35 mouse cellular contexts compared by ENCODE assay signal in genomic region chr3:116542532-116542931, GRCm38 (mm10). TPM values are rescaled to one million over a fixed set of nuclear protein-coding genes. Genes with fewer than 3 reads are reported as not detected.
DNase-seq lines count a peak whose midpoint lies in the region; ATAC-seq lines count a peak whose summit lies in the region.
"Had no signal": no experiment of that assay in that cellular context is flagged by ENCODE, and none has a peak within 500 bp of the region (broad histone marks: within the 10 kb centered on the region; RNA-seq: fewer than 3 reads in every experiment).

No protein-coding gene starts in this region.

- peaks cover 13% of the 10 kb centered on the region for H3K27me3 ChIP-seq in heart, embryonic 12.5 days (replicated peaks)
- H3K27me3 ChIP-seq in heart, embryonic 16.5 days (ENCODE audit: control insufficient read depth, insufficient read depth, low read length): no peaks in the 10 kb centered on the region
- no peaks in the 10 kb centered on the region for H3K27me3 ChIP-seq in lung, embryonic 16.5 days (ENCODE audit: control insufficient read depth, insufficient read depth, low read depth, low read length)
- H3K27me3 ChIP-seq: embryonic facial prominence, embryonic 15.5 days; forebrain, embryonic 13.5 days; intestine, embryonic 15.5 days; neural tube, embryonic 12.5 days had no signal

- no peak for ATAC-seq in heart, embryonic 12.5 days (ENCODE audit: insufficient number of reproducible peaks, low FRiP score)
- no peak for ATAC-seq in heart, embryonic 16.5 days (replicated peaks; ENCODE audit: extremely low read depth, insufficient read depth, low FRiP score)
- peak; percentile 34; the same call in 1 of the 2 replicates for ATAC-seq in lung, embryonic 16.5 days (ENCODE audit: low read depth)
- ATAC-seq in megakaryocyte progenitor cell, adult 5-6 weeks (replicated peaks; ENCODE audit: poor library complexity): peak; percentile 91
- ATAC-seq: forebrain, embryonic 13.5 days; hindbrain, postnatal 0 days; intestine, embryonic 15.5 days; midbrain, embryonic 16.5 days had no signal

- intact Hi-C loops in heart, postnatal 14 days (cut with DNase I): no loop called here

- no peak overlapping the region for H3K9ac ChIP-seq in heart, embryonic 12.5 days
- H3K9ac ChIP-seq in heart, embryonic 16.5 days (ENCODE audit: low read length): no peak overlapping the region
- no peak overlapping the region for H3K9ac ChIP-seq in lung, embryonic 16.5 days (ENCODE audit: low read length)
- H3K9ac ChIP-seq: embryonic facial prominence, embryonic 15.5 days; forebrain, embryonic 13.5 days; intestine, embryonic 15.5 days; neural tube, embryonic 12.5 days had no signal

- WGBS in heart, embryonic 12.5 days: 56% methylated on average over 3 of the region's 3 CpGs
- 59% methylated on average over 3 of the region's 3 CpGs for WGBS in heart, embryonic 16.5 days
- 56% methylated on average over 3 of the region's 3 CpGs for whole genome bisulfite sequencing in lung, embryonic 16.5 days

- H3K9me3 ChIP-seq in heart, embryonic 12.5 days (replicated peaks): no peaks in the 10 kb centered on the region
- H3K9me3 ChIP-seq in heart, embryonic 16.5 days (replicated peaks; ENCODE audit: control insufficient read depth, low read length): no peaks in the 10 kb centered on the region
- no peaks in the 10 kb centered on the region for H3K9me3 ChIP-seq in lung, embryonic 16.5 days (ENCODE audit: control insufficient read depth, low read length)
- H3K9me3 ChIP-seq: embryonic facial prominence, embryonic 10.5 days; embryonic facial prominence, embryonic 15.5 days; forebrain, embryonic 13.5 days; hindbrain, embryonic 10.5 days; intestine, embryonic 15.5 days; neural tube, embryonic 12.5 days had no signal

- no peak overlapping the region for H3K4me3 ChIP-seq in heart, embryonic 12.5 days
- H3K4me3 ChIP-seq in heart, embryonic 16.5 days (ENCODE audit: low read length): no peak overlapping the region
- H3K4me3 ChIP-seq in lung, embryonic 16.5 days (ENCODE audit: low read length): no peak overlapping the region
- H3K4me3 ChIP-seq: embryonic facial prominence, embryonic 10.5 days; embryonic facial prominence, embryonic 15.5 days; forebrain, embryonic 13.5 days; heart, adult 2 months; hindbrain, embryonic 10.5 days; intestine, embryonic 15.5 days; myocyte; neural tube, embryonic 12.5 days had no signal

- peaks cover 9% of the 10 kb centered on the region for H3K4me1 ChIP-seq in heart, embryonic 12.5 days (replicated peaks)
- H3K4me1 ChIP-seq in heart, embryonic 16.5 days (ENCODE audit: control insufficient read depth, insufficient read depth, low read length): peaks cover 7% of the 10 kb centered on the region; the same call in 1 of the 2 replicates
- no peaks in the 10 kb centered on the region for H3K4me1 ChIP-seq in lung, embryonic 16.5 days (replicated peaks; ENCODE audit: control insufficient read depth, insufficient read depth, low read length)
- H3K4me1 ChIP-seq: embryonic facial prominence, embryonic 10.5 days; embryonic facial prominence, embryonic 15.5 days; forebrain, embryonic 13.5 days; hindbrain, embryonic 10.5 days; intestine, embryonic 15.5 days had no signal

- H3K36me3 ChIP-seq in heart, embryonic 12.5 days: peaks cover 70% of the 10 kb centered on the region
- peaks cover 32% of the 10 kb centered on the region for H3K36me3 ChIP-seq in heart, embryonic 16.5 days (ENCODE audit: control insufficient read depth, insufficient read depth)
- H3K36me3 ChIP-seq in lung, embryonic 16.5 days (ENCODE audit: control insufficient read depth, insufficient read depth, low read length): peaks cover 17% of the 10 kb centered on the region

- H3K4me2 ChIP-seq in heart, embryonic 12.5 days: no peak overlapping the region
- no peak overlapping the region for H3K4me2 ChIP-seq in heart, embryonic 16.5 days (ENCODE audit: low read depth, low read length)
- H3K4me2 ChIP-seq in lung, embryonic 16.5 days (ENCODE audit: low read depth, low read length): no peak overlapping the region
- H3K4me2 ChIP-seq: embryonic facial prominence, embryonic 15.5 days; forebrain, embryonic 13.5 days; intestine, embryonic 15.5 days; midbrain, embryonic 11.5 days; neural tube, embryonic 12.5 days had no signal

- DNase-seq in heart, adult 11 months: peak; percentile 87
- no peak for DNase-seq in heart, postnatal 14 days
- no peak for DNase-seq in lung, postnatal 25 days (ENCODE audit: low spot score)
- no peak for DNase-seq in thymus, postnatal 25 days
- DNase-seq: adrenal gland, adult 2 months; adrenal gland, postnatal 36 days; cerebellum, adult 2 months; cerebellum, postnatal 14 days; gastrocnemius, postnatal 25 days; kidney, adult 2 months; kidney, postnatal 4 days; layer of hippocampus, postnatal 36 days; left cerebral cortex, postnatal 4 days; liver; lung, adult 18-20 months; lung, postnatal 10 days; right cerebral cortex, postnatal 4 days; thymus, adult 18-20 months; thymus, postnatal 36 days had no signal

- H3K27ac ChIP-seq in heart, embryonic 12.5 days (ENCODE audit: poor library complexity, severe bottlenecking): no peak overlapping the region
- peak overlapping the region; percentile 23; the same call in 1 of the 2 replicates for H3K27ac ChIP-seq in heart, embryonic 16.5 days (ENCODE audit: low read length)
- H3K27ac ChIP-seq in lung, embryonic 16.5 days (ENCODE audit: low read length): no peak overlapping the region
- H3K27ac ChIP-seq: embryonic facial prominence, embryonic 10.5 days; embryonic facial prominence, embryonic 15.5 days; forebrain, embryonic 13.5 days; heart, adult 2 months; hindbrain, embryonic 10.5 days; hindbrain, postnatal 0 days; intestine, embryonic 15.5 days; neural tube, embryonic 12.5 days; stomach, postnatal 0 days had no signal

RNA-seq across cellular contexts. Expression of gene Lrrc39, which starts 20.2 kb away (rescaled TPM):
- 32.8 and 35.7 TPM in 2 replicates for polyA plus RNA-seq in heart, embryonic 12.5 days (2016; fragmentation: Nextera tagmentation; extraction: Ambion mirVana)
- 33.0 and 37.1 TPM in 2 replicates for polyA plus RNA-seq in heart, embryonic 16.5 days (2015; fragmentation: Nextera tagmentation; extraction: Ambion mirVana)
- 10 to 100 TPM; 72.4 to 73.3 TPM for total RNA-seq in heart, postnatal 14 days (2021)
- polyA plus RNA-seq in lung, embryonic 16.5 days (2015; fragmentation: Nextera tagmentation; extraction: Ambion mirVana): 0.67 and 0.93 TPM in 2 replicates
- total RNA-seq in megakaryocyte progenitor cell, adult 5-6 weeks (2015): 0.05 and 0.52 TPM in 2 replicates
- total RNA-seq in megakaryocyte progenitor cell, adult 5-6 weeks (2017): 0.37 and 0.84 TPM in 2 replicates
- total RNA-seq: layer of hippocampus, postnatal 36 days; left cerebral cortex, postnatal 4 days had no signal

RNA-seq across cellular contexts. Expression of gene Dbt, which starts 29.7 kb away (rescaled TPM):
- polyA plus RNA-seq in heart, embryonic 12.5 days (2016; fragmentation: Nextera tagmentation; extraction: Ambion mirVana): 23.2 and 26.6 TPM in 2 replicates
- 24.7 and 25.3 TPM in 2 replicates for polyA plus RNA-seq in heart, embryonic 16.5 days (2015; fragmentation: Nextera tagmentation; extraction: Ambion mirVana)
- total RNA-seq in heart, postnatal 14 days (2021): 10 to 100 TPM; 26.9 to 33.8 TPM
- 15.9 and 21.0 TPM in 2 replicates for polyA plus RNA-seq in lung, embryonic 16.5 days (2015; fragmentation: Nextera tagmentation; extraction: Ambion mirVana)
- total RNA-seq in megakaryocyte progenitor cell, adult 5-6 weeks (2015): 16.7 and 17.8 TPM in 2 replicates
- total RNA-seq in megakaryocyte progenitor cell, adult 5-6 weeks (2017): 12.1 and 15.6 TPM in 2 replicates

RNA-seq across cellular contexts. Expression of gene Rtca, which starts 34.5 kb away (rescaled TPM):
- polyA plus RNA-seq in heart, embryonic 12.5 days (2016; fragmentation: Nextera tagmentation; extraction: Ambion mirVana): 59.9 and 62.4 TPM in 2 replicates
- polyA plus RNA-seq in heart, embryonic 16.5 days (2015; fragmentation: Nextera tagmentation; extraction: Ambion mirVana): 52.3 and 52.9 TPM in 2 replicates
- 10 to 100 TPM; 21.4 to 22.9 TPM for total RNA-seq in heart, postnatal 14 days (2021)
- polyA plus RNA-seq in lung, embryonic 16.5 days (2015; fragmentation: Nextera tagmentation; extraction: Ambion mirVana): 54.2 and 57.5 TPM in 2 replicates
- total RNA-seq in megakaryocyte progenitor cell, adult 5-6 weeks (2015): 57.9 and 67.6 TPM in 2 replicates
- total RNA-seq in megakaryocyte progenitor cell, adult 5-6 weeks (2017): 42.8 and 49.3 TPM in 2 replicates

RNA-seq across cellular contexts. Expression of gene Sass6, which starts 52.2 kb away (rescaled TPM):
- 19.9 and 21.0 TPM in 2 replicates for polyA plus RNA-seq in heart, embryonic 12.5 days (2016; fragmentation: Nextera tagmentation; extraction: Ambion mirVana)
- 11.3 and 14.0 TPM in 2 replicates for polyA plus RNA-seq in heart, embryonic 16.5 days (2015; fragmentation: Nextera tagmentation; extraction: Ambion mirVana)
- total RNA-seq in heart, postnatal 14 days (2021): 1 to 10 TPM; 2.9 to 3.1 TPM
- 22.3 and 29.2 TPM in 2 replicates for polyA plus RNA-seq in lung, embryonic 16.5 days (2015; fragmentation: Nextera tagmentation; extraction: Ambion mirVana)
- 38.0 and 39.6 TPM in 2 replicates for total RNA-seq in megakaryocyte progenitor cell, adult 5-6 weeks (2015)
- 47.1 and 63.8 TPM in 2 replicates for total RNA-seq in megakaryocyte progenitor cell, adult 5-6 weeks (2017)

Comparison
In these comparisons a context has a peak if more than half of its experiments do, and no peak if none do; other contexts are left out.
1. ATAC-seq: peak in lung, embryonic 16.5 days (single experiment) and megakaryocyte progenitor cell, adult 5-6 weeks (single experiment); none in heart, embryonic 12.5 days (single experiment) and heart, embryonic 16.5 days (single experiment).
2. RNA of gene Lrrc39, which starts 20.2 kb away (polyA plus RNA-seq): 33.0 to 37.1 TPM in heart, embryonic 16.5 days and 32.8 to 35.7 TPM in heart, embryonic 12.5 days; 0.67 to 0.93 TPM in lung, embryonic 16.5 days; every median in the first group is over 10 times any median in the second.